Mouse (Mus musculus) limb, embryonic 14.5 days (tissue): Measurements from ENCODE around the gene Amd1. TPM values are rescaled to one million over a fixed set of nuclear protein-coding genes. Genes with fewer than 3 reads are reported as not detected.

Experiments
- ATAC-seq: fragments of 200-750 bp; cut with Nextera tagmentation; 2 replicates; pipeline ENCODE4 v1.8.0; 2017; ENCODE audit warnings: low read depth, moderate number of reproducible peaks, moderate TSS enrichment; ENCODE audit not compliant: low FRiP score
- DNase-seq: peaks from one replicate; pipeline ENCODE4 v3.0.0-alpha.2; 2015; ENCODE audit warnings: low spot score
- H3K27ac ChIP-seq: fragments of 300-500 bp; sonication (generic); replicated peaks from 2 replicates; pipeline ENCODE4 v1.5.1; 2014; ENCODE audit warnings: low read depth, mild to moderate bottlenecking, low read length, moderate library complexity, mixed read lengths
- H3K27me3 ChIP-seq: fragments of 300-500 bp; sonication (generic); 2 replicates; pipeline ENCODE4 v1.6.1; 2014; ENCODE audit warnings: low read length, mixed read lengths; ENCODE audit not compliant: control insufficient read depth, insufficient read depth
- H3K36me3 ChIP-seq: fragments of 300-500 bp; sonication (generic); 2 replicates; pipeline ENCODE4 v1.6.1; 2014; ENCODE audit warnings: mild to moderate bottlenecking, low read length, moderate library complexity, mixed read lengths; ENCODE audit not compliant: control insufficient read depth, insufficient read depth
- H3K4me1 ChIP-seq: fragments of 300-500 bp; sonication (generic); 2 replicates; pipeline ENCODE4 v1.6.1; 2014; ENCODE audit warnings: antibody characterized with exemption, low read length, mixed read lengths; ENCODE audit not compliant: control insufficient read depth, insufficient read depth
- H3K4me2 ChIP-seq: fragments of 300-500 bp; sonication (generic); replicated peaks from 2 replicates; pipeline ENCODE4 v1.6.1; 2014; ENCODE audit warnings: low read depth, mild to moderate bottlenecking, low read length, moderate library complexity; ENCODE audit not compliant: severe bottlenecking
- H3K4me3 ChIP-seq: fragments of 300-500 bp; sonication (generic); replicated peaks from 2 replicates; pipeline ENCODE4 v1.5.1; 2014; ENCODE audit warnings: low read length
- H3K9ac ChIP-seq: fragments of 300-500 bp; sonication (generic); 2 replicates; pipeline ENCODE4 v1.6.1; 2014; ENCODE audit warnings: mild to moderate bottlenecking, low read depth, low read length, moderate library complexity; ENCODE audit not compliant: severe bottlenecking
- H3K9me3 ChIP-seq: fragments of 300-500 bp; sonication (generic); 2 replicates; pipeline ENCODE4 v1.6.1; 2016; ENCODE audit warnings: low read length; ENCODE audit not compliant: control insufficient read depth
- POLR2A ChIP-seq: fragments of 200-500 bp; IDR thresholded peaks from 2 replicates; pipeline ENCODE4 v1.8.0; 2012; ENCODE audit warnings: inconsistent platforms, mild to moderate bottlenecking, moderate library complexity, borderline replicate concordance; ENCODE audit not compliant: insufficient read depth, insufficient read length; ENCODE audit errors: extremely low read depth
- WGBS: fragments of 180-500 bp; shearing (Covaris S2); extraction: QIAGEN DNeasy Blood & Tissue Kit; methylation state at CpG from one replicate; pipeline ENCODE4 v1.1.7; 2014; 5-methylcytosine and 5-hydroxymethylcytosine counted together
- polyA plus RNA-seq, 2 experiments: library from polyadenylated mRNA; depleted of rRNA in 1 of 2; stranded (reverse) in 1 of 2; unstranded in 1 of 2; fragments of >200 nt; fragmentation: Nextera tagmentation in 1 of 2; extraction: Ambion mirVana in 1 of 2; gene quantifications; 2 replicates each; pipeline versions ENCODE4 v1.2.1 to v1.2.3; 2012 to 2014

The Amd1 gene
- polyA plus RNA-seq, 2 experiments = 56.3 to 58.0 TPM

DNA sequence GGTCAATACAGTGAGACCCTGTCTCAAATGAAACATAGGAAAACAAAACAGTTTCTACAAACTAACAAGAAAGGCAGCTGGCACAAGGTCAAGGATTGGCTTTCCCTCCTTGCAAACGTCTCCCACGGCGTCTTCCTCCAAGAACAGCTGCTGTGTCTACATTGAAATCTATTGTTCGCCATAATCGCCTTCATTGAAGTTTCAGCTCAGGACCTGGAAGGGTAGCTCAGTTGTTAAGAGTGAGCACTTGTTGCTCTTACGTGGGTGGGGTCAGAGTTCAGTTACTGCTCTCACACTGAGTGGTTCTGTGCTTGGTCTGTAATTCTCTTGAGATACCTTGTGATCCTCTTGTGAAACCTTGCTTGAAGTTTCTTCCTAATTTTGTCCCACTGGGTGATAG is 30.9 kb upstream of the Amd1 start:
- Histone ChIP-seq H3K4me3 (no peak overlapping the region), H3K4me1 (no peaks in the 10 kb centered on the region), H3K27me3 (no peaks in the 10 kb centered on the region), H3K36me3 (no peaks in the 10 kb centered on the region), H3K9ac (no peak overlapping the region), H3K27ac (no peak overlapping the region), H3K9me3 (no peaks in the 10 kb centered on the region), H3K4me2 (no peak overlapping the region)
- DNase-seq (no peak), ATAC-seq (no peak)
- 74% methylated on average over 6 of the region's 6 CpGs for WGBS
- no peak for TF ChIP-seq POLR2A

- H3K4me3 ChIP-seq = no peak overlapping the region
- H3K9me3 ChIP-seq = no peaks in the 10 kb centered on the region
- H3K36me3 ChIP-seq = no peaks in the 10 kb centered on the region
- no peak overlapping the region for H3K9ac ChIP-seq
- no peak for TF ChIP-seq POLR2A
- no peaks in the 10 kb centered on the region for H3K27me3 ChIP-seq
- 73% methylated on average over 1 of the region's 1 CpGs for WGBS
- ATAC-seq = no peak
- H3K4me1 ChIP-seq = no peaks in the 10 kb centered on the region
- no peak overlapping the region for H3K27ac ChIP-seq
- DNase-seq = no peak
- no peak overlapping the region for H3K4me2 ChIP-seq
These were observed 28.3 kb upstream of the Amd1 start for GRCm38 (mm10) chr10:40330262-40330661.

DNA sequence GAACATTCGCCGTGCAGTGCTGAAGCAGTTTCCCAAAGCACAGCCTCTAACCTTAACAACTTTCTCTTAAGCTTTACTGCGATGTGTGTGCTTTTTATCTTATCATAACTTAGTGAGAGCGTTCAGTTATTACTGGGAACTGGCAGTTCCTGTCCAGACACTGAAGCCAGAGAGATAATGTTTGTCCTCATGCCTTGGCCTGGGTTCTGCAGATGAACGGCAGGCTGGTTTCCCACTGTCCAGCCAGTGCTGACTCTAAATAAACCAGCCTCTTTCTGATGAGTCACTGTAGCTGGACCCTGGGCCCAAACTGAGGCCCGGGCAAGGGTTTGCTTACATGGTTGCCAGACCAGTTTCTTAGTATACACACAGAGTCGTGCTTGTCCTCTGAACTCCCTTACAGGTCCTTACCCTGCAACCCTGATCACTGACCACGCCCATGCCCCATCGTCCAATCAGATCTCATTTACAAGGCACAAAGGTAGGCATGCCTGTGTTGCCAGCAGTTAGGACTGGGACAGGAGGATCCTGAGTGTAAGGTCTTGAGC is 26.1 kb upstream of the Amd1 start:
- Histone ChIP-seq H3K9me3 (no peaks in the 10 kb centered on the region), H3K9ac (no peak overlapping the region), H3K4me2 (no peak overlapping the region), H3K36me3 (no peaks in the 10 kb centered on the region), H3K4me3 (no peak overlapping the region), H3K4me1 (no peaks in the 10 kb centered on the region), H3K27me3 (no peaks in the 10 kb centered on the region), H3K27ac (no peak overlapping the region)
- TF ChIP-seq POLR2A = no peak
- no peak for ATAC-seq
- DNase-seq = no peak
- 82% methylated on average over 9 of the region's 9 CpGs for WGBS

DNA sequence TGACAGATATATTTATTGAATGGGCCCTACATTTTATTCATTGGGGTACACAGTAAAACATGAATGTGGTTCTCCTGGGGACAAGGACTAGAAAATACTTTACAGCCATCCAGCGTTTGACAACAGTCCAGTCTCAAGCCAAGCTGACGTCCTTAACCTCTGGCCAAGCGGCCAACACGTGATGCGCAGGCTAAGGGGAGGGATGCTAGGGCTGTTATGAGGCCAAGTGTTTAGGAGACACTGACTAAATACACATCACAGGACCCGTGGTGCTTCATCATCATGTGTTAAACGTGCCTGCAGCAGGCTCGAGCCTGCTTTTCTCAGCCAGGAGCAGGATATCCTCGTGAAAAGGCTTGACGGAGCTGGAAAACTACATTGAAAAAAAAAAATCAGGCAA is 18.3 kb upstream of the Amd1 start:
- no peak overlapping the region for H3K4me3 ChIP-seq
- H3K9ac ChIP-seq = no peak overlapping the region
- no peaks in the 10 kb centered on the region for H3K36me3 ChIP-seq
- 85% methylated on average over 10 of the region's 10 CpGs for WGBS
- H3K9me3 ChIP-seq = no peaks in the 10 kb centered on the region
- ATAC-seq = no peak
- TF ChIP-seq POLR2A = no peak
- H3K27me3 ChIP-seq = no peaks in the 10 kb centered on the region
- no peak overlapping the region for H3K27ac ChIP-seq
- H3K4me2 ChIP-seq = no peak overlapping the region
- DNase-seq = no peak
- no peaks in the 10 kb centered on the region for H3K4me1 ChIP-seq

GRCm38 (mm10) chr10:40316841-40317585 is 15.0 kb upstream of the Amd1 start:
- DNase-seq (no peak), ATAC-seq (no peak)
- WGBS = 45% methylated on average over 7 of the region's 7 CpGs
- H3K27me3 ChIP-seq = no peaks in the 10 kb centered on the region
- H3K4me1 ChIP-seq = no peaks in the 10 kb centered on the region
- no peak overlapping the region for H3K4me2 ChIP-seq
- no peaks in the 10 kb centered on the region for H3K36me3 ChIP-seq
- no peak overlapping the region for H3K4me3 ChIP-seq
- H3K27ac ChIP-seq = no peak overlapping the region
- no peaks in the 10 kb centered on the region for H3K9me3 ChIP-seq
- no peak overlapping the region for H3K9ac ChIP-seq
- TF ChIP-seq POLR2A = no peak
